Mouse (Mus musculus) stomach, embryonic 14.5 days (tissue): ENCODE measurements around the gene Asns. TPM values are rescaled to one million over a fixed set of nuclear protein-coding genes. Genes with fewer than 3 reads are reported as not detected.

ENCODE experiments used
- ATAC-seq: fragments of 200-750 bp; cut with Nextera tagmentation; 2 replicates; pipeline ENCODE4 v1.8.0; 2017; ENCODE audit warnings: low read depth, moderate TSS enrichment; ENCODE audit not compliant: insufficient number of reproducible peaks, insufficient read depth, low FRiP score
- H3K27ac ChIP-seq: fragments of 300-500 bp; sonication (generic); 2 replicates; pipeline ENCODE4 v1.5.1; 2014; ENCODE audit warnings: mild to moderate bottlenecking, low read length, moderate library complexity, mixed read lengths
- H3K27me3 ChIP-seq: fragments of 300-500 bp; sonication (generic); 2 replicates; pipeline ENCODE4 v1.6.1; 2014; ENCODE audit warnings: low read length, control low read depth, mixed read lengths; ENCODE audit not compliant: control insufficient read depth, insufficient read depth
- H3K36me3 ChIP-seq: fragments of 300-500 bp; sonication (generic); 2 replicates; pipeline ENCODE4 v1.6.1; 2014; ENCODE audit warnings: mild to moderate bottlenecking, control low read depth, low read length, moderate library complexity, mixed read lengths; ENCODE audit not compliant: control insufficient read depth, insufficient read depth
- H3K4me1 ChIP-seq: fragments of 300-500 bp; sonication (generic); 2 replicates; pipeline ENCODE4 v1.6.1; 2014; ENCODE audit warnings: low read length, control low read depth, mixed read lengths; ENCODE audit not compliant: control insufficient read depth, insufficient read depth
- H3K4me2 ChIP-seq: fragments of 300-500 bp; sonication (generic); replicated peaks from 2 replicates; pipeline ENCODE4 v1.6.1; 2014; ENCODE audit warnings: low read depth, low read length, control low read depth
- H3K4me3 ChIP-seq: fragments of 300-500 bp; sonication (generic); 2 replicates; pipeline ENCODE4 v1.5.1; 2014; ENCODE audit warnings: low read depth, low read length, control low read depth
- H3K9ac ChIP-seq: fragments of 300-500 bp; sonication (generic); replicated peaks from 2 replicates; pipeline ENCODE4 v1.6.1; 2014; ENCODE audit warnings: low read depth, mild to moderate bottlenecking, control low read depth, low read length, moderate library complexity, mixed read lengths
- H3K9me3 ChIP-seq: fragments of 300-500 bp; sonication (generic); 2 replicates; pipeline ENCODE4 v1.6.1; 2016; ENCODE audit warnings: low read depth, low read length, control low read depth; ENCODE audit not compliant: control insufficient read depth
- WGBS: fragments of 180-500 bp; shearing (Covaris S2); extraction: QIAGEN DNeasy Blood & Tissue Kit; methylation state at CpG from one replicate; pipeline ENCODE4 v1.1.7; 2014; 5-methylcytosine and 5-hydroxymethylcytosine counted together
- polyA plus RNA-seq: library from polyadenylated mRNA; unstranded; fragments of >200 nt; fragmentation: Nextera tagmentation; extraction: Ambion mirVana; gene quantifications from 2 replicates; pipeline ENCODE4 v1.2.1, GENCODE M21; 2014

Asns gene
- polyA plus RNA-seq, 1 experiment from 2014 or later, result 78.0 TPM

GRCm38 (mm10) chr6:7693666-7694065, 612 bp upstream of the Asns start:
- H3K9ac ChIP-seq, result no peak overlapping the region
- H3K4me3 ChIP-seq, result peak overlapping the region; percentile 66; the same call in 1 of the 2 replicates
- no peak overlapping the region for H3K4me2 ChIP-seq
- no peak overlapping the region for H3K27ac ChIP-seq
- 70% methylated on average over 5 of the region's 5 CpGs for WGBS
- H3K36me3 ChIP-seq, result no peaks in the 10 kb centered on the region
- no peaks in the 10 kb centered on the region for H3K4me1 ChIP-seq
- H3K9me3 ChIP-seq, result no peaks in the 10 kb centered on the region
- H3K27me3 ChIP-seq, result no peaks in the 10 kb centered on the region
- ATAC-seq, result no peak

- Histone ChIP-seq H3K9ac (peak overlapping the region; percentile 46; the same call in 1 of the 2 replicates), H3K4me1 (no peaks in the 10 kb centered on the region), H3K4me2 (peak overlapping the region; percentile 94), H3K9me3 (no peaks in the 10 kb centered on the region), H3K36me3 (no peaks in the 10 kb centered on the region), H3K27me3 (no peaks in the 10 kb centered on the region), H3K4me3 (peak overlapping the region; percentile 66), H3K27ac (peak overlapping the region; percentile 39; the same call in 1 of the 2 replicates)
- ATAC-seq, result peak; percentile 64
- WGBS, result 0% methylated on average over 12 of the region's 12 CpGs
Measured at GRCm38 (mm10) chr6:7692451-7692850, 603 bp downstream of the Asns start.

GRCm38 (mm10) chr6:7692037-7692436, 1.0 kb downstream of the Asns start:
- no peaks in the 10 kb centered on the region for H3K36me3 ChIP-seq
- peak overlapping the region; percentile 66 for H3K4me3 ChIP-seq
- H3K9me3 ChIP-seq, result no peaks in the 10 kb centered on the region
- no peak overlapping the region for H3K27ac ChIP-seq
- 35% methylated on average over 15 of the region's 15 CpGs for WGBS
- H3K4me1 ChIP-seq, result no peaks in the 10 kb centered on the region
- H3K9ac ChIP-seq, result no peak overlapping the region
- H3K4me2 ChIP-seq, result peak overlapping the region; percentile 94
- ATAC-seq, result no peak
- H3K27me3 ChIP-seq, result no peaks in the 10 kb centered on the region

GRCm38 (mm10) chr6:7690456-7690855, 2.6 kb downstream of the Asns start:
- ATAC-seq, result no peak
- H3K4me1 ChIP-seq, result no peaks in the 10 kb centered on the region
- H3K9me3 ChIP-seq, result no peaks in the 10 kb centered on the region
- no peaks in the 10 kb centered on the region for H3K36me3 ChIP-seq
- 81% methylated on average over 9 of the region's 9 CpGs for WGBS
- no peak overlapping the region for H3K4me3 ChIP-seq
- H3K27me3 ChIP-seq, result no peaks in the 10 kb centered on the region
- H3K4me2 ChIP-seq, result no peak overlapping the region
- H3K9ac ChIP-seq, result no peak overlapping the region
- H3K27ac ChIP-seq, result no peak overlapping the region

- H3K4me3 ChIP-seq, result no peak overlapping the region
- ATAC-seq, result no peak
- no peak overlapping the region for H3K9ac ChIP-seq
- no peak overlapping the region for H3K27ac ChIP-seq
- H3K36me3 ChIP-seq, result no peaks in the 10 kb centered on the region
- H3K4me2 ChIP-seq, result no peak overlapping the region
- WGBS, result 92% methylated on average over 12 of the region's 12 CpGs
- no peaks in the 10 kb centered on the region for H3K27me3 ChIP-seq
- no peaks in the 10 kb centered on the region for H3K4me1 ChIP-seq
- H3K9me3 ChIP-seq, result no peaks in the 10 kb centered on the region
Measured at GRCm38 (mm10) chr6:7689180-7689579, 3.9 kb downstream of the Asns start.

GRCm38 (mm10) chr6:7686047-7686446, 7.0 kb downstream of the Asns start:
- Histone ChIP-seq H3K4me1 (no peaks in the 10 kb centered on the region), H3K36me3 (no peaks in the 10 kb centered on the region), H3K9me3 (no peaks in the 10 kb centered on the region), H3K27me3 (no peaks in the 10 kb centered on the region), H3K27ac (no peak overlapping the region), H3K4me2 (no peak overlapping the region), H3K4me3 (no peak overlapping the region), H3K9ac (no peak overlapping the region)
- WGBS, result 60% methylated on average over 2 of the region's 2 CpGs
- ATAC-seq, result no peak

- Histone ChIP-seq H3K36me3 (no peaks in the 10 kb centered on the region), H3K27ac (no peak overlapping the region), H3K4me3 (no peak overlapping the region), H3K27me3 (no peaks in the 10 kb centered on the region), H3K9me3 (no peaks in the 10 kb centered on the region), H3K9ac (no peak overlapping the region), H3K4me1 (no peaks in the 10 kb centered on the region), H3K4me2 (no peak overlapping the region)
- ATAC-seq, result no peak
- 89% methylated on average over 8 of the region's 8 CpGs for WGBS
Measured at GRCm38 (mm10) chr6:7676194-7676901, 16.7 kb downstream of the Asns start.

GRCm38 (mm10) chr6:7672438-7673253, 20.4 kb downstream of the Asns start:
- H3K9me3 ChIP-seq, result no peaks in the 10 kb centered on the region
- H3K36me3 ChIP-seq, result no peaks in the 10 kb centered on the region
- no peak overlapping the region for H3K4me3 ChIP-seq
- no peak overlapping the region for H3K9ac ChIP-seq
- H3K4me2 ChIP-seq, result no peak overlapping the region
- no peak overlapping the region for H3K27ac ChIP-seq
- H3K27me3 ChIP-seq, result no peaks in the 10 kb centered on the region
- no peaks in the 10 kb centered on the region for H3K4me1 ChIP-seq
- WGBS, result 87% methylated on average over 10 of the region's 10 CpGs
- ATAC-seq, result no peak
